Mouse (Mus musculus): ENCODE measurements at regions not wholly inside any gene's neighbourhood (a gene's known extent, or its start where the extent isn't known, plus 50 kb on each side); places are given as distances from the start of the nearest gene placed in this dataset.

- peak; percentile 31; the same call in 1 of the 2 replicates for ATAC-seq (replicated peaks; ENCODE audit: poor library complexity)
These were observed 327.4 kb downstream of the Adgrl2 start for GRCm38 (mm10) chr3:148662888-148663477.

GRCm38 (mm10) chr3:148659024-148659423 lies 331.3 kb downstream of the Adgrl2 start:
- 0 out of 2 replicates have a peak, but pooled peaks have one; percentile 44 for ATAC-seq (replicated peaks; ENCODE audit: poor library complexity)

GRCm38 (mm10) chr3:148658368-148658767 lies 332.0 kb downstream of the Adgrl2 start:
- no peak for ATAC-seq (replicated peaks; ENCODE audit: poor library complexity)

GRCm38 (mm10) chr3:148656187-148656586 lies 334.2 kb downstream of the Adgrl2 start:
- ATAC-seq (replicated peaks; ENCODE audit: poor library complexity), result no peak

- ATAC-seq (replicated peaks; ENCODE audit: poor library complexity), result no peak
These were observed 340.1 kb downstream of the Adgrl2 start for GRCm38 (mm10) chr3:148650241-148650640.

GRCm38 (mm10) chr3:148644924-148645323 lies 345.4 kb downstream of the Adgrl2 start:
- no peak for ATAC-seq (replicated peaks; ENCODE audit: poor library complexity)

- ATAC-seq (replicated peaks; ENCODE audit: poor library complexity), result no peak
These were observed 348.8 kb downstream of the Adgrl2 start for GRCm38 (mm10) chr3:148641581-148641980.

GRCm38 (mm10) chr3:148640680-148641101 lies 349.7 kb downstream of the Adgrl2 start:
- no peak for ATAC-seq (replicated peaks; ENCODE audit: poor library complexity)

GRCm38 (mm10) chr3:148635101-148635500 lies 355.3 kb downstream of the Adgrl2 start:
- no peak for ATAC-seq (replicated peaks; ENCODE audit: poor library complexity)

GRCm38 (mm10) chr3:148634352-148634751 lies 356.0 kb downstream of the Adgrl2 start:
- no peak for ATAC-seq (replicated peaks; ENCODE audit: poor library complexity)

- ATAC-seq (replicated peaks; ENCODE audit: poor library complexity), result no peak
These were observed 357.1 kb downstream of the Adgrl2 start for GRCm38 (mm10) chr3:148633291-148633690.

GRCm38 (mm10) chr3:148632449-148632848 lies 357.9 kb downstream of the Adgrl2 start:
- no peak for ATAC-seq (replicated peaks; ENCODE audit: poor library complexity)

GRCm38 (mm10) chr3:148631415-148632192 lies 358.8 kb downstream of the Adgrl2 start:
- ATAC-seq (replicated peaks; ENCODE audit: poor library complexity), result no peak

GRCm38 (mm10) chr3:148630865-148631264 lies 359.5 kb downstream of the Adgrl2 start:
- ATAC-seq (replicated peaks; ENCODE audit: poor library complexity), result no peak

- ATAC-seq (replicated peaks; ENCODE audit: poor library complexity), result no peak
These were observed 375.2 kb downstream of the Adgrl2 start for GRCm38 (mm10) chr3:148614971-148615671.

GRCm38 (mm10) chr3:148613443-148613842 lies 376.9 kb downstream of the Adgrl2 start:
- ATAC-seq (replicated peaks; ENCODE audit: poor library complexity), result no peak

- no peak for ATAC-seq (replicated peaks; ENCODE audit: poor library complexity)
These were observed 387.1 kb downstream of the Adgrl2 start for GRCm38 (mm10) chr3:148603276-148603675.

- no peak for ATAC-seq (replicated peaks; ENCODE audit: poor library complexity)
These were observed 387.6 kb downstream of the Adgrl2 start for GRCm38 (mm10) chr3:148602730-148603255.

GRCm38 (mm10) chr3:148595561-148595960 lies 394.8 kb downstream of the Adgrl2 start:
- no peak for ATAC-seq (replicated peaks; ENCODE audit: poor library complexity)

- no peak for ATAC-seq (replicated peaks; ENCODE audit: poor library complexity)
These were observed 400.8 kb downstream of the Adgrl2 start for GRCm38 (mm10) chr3:148589556-148589955.

GRCm38 (mm10) chr3:148575735-148576134 lies 414.6 kb downstream of the Adgrl2 start:
- ATAC-seq (replicated peaks; ENCODE audit: poor library complexity), result 0 out of 2 replicates have a peak, but pooled peaks have one; percentile 34

Measured in megakaryocyte progenitor cell, adult 5-6 weeks (primary cell).